Mouse (Mus musculus) cerebellum, adult 9-10 months (tissue): ENCODE results near the gene Sntb2.

Experiments
- DNase-seq: peaks from one replicate; pipeline ENCODE4 v3.0.0; 2022

The Sntb2 gene

DNA sequence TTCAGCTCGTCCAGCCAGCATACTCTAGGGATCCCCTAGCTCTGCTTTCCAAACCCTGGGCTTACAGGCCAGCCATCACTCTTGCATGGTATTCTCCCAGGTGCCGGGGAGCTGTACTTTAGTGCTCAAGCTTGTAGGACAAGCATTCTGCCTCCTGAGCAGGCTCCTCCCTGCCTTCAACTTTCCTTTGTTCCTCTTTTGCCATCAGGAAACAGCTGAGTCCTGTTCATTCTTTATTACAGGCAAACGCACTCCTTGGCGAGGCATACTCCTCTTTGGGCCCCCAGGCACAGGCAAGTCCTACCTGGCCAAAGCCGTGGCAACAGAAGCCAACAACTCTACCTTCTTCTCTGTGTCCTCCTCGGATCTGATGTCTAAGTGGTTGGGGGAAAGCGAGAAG, 105.1 kb downstream of the Sntb2 start:
- DNase-seq = no peak

DNA sequence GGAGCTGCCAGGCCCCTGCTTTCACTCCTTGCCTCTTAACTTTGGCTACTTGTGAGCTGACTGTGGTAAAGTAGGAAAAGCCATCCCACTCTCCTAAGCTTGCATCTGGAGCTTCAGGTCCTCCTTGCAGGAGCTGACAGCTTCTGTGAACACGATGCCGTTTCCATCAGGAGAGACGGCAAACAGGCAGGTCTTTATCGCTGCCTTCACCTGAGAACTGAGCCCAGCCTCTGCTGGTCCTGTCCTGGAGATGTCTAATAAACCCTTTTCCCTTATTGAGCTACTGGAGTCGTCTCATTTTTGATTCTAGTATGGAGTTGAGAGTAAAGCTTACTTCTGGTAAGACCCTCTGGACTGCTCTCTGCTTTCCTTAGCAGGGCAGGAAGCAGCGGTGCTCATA, 109.9 kb downstream of the Sntb2 start:
- DNase-seq = no peak

DNA sequence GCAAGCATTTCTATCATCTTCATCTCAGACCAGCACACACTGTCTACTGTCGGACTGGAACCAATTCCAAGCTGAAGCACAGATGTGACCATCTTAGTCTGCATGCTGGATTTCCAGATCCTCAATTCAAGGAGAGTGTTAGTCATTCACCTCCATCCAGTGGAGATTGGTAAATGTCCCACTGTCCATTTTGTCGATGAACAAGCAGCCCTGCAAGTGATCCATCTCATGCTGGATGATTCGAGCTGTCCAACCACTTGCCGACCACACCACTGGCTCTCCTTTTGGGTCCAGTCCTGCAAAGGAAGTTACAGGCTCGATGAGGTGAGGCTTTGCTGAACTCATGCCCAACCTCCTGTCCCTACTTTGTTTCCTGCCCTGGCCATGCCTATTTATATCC, 111.4 kb downstream of the Sntb2 start:
- DNase-seq = no peak

DNA sequence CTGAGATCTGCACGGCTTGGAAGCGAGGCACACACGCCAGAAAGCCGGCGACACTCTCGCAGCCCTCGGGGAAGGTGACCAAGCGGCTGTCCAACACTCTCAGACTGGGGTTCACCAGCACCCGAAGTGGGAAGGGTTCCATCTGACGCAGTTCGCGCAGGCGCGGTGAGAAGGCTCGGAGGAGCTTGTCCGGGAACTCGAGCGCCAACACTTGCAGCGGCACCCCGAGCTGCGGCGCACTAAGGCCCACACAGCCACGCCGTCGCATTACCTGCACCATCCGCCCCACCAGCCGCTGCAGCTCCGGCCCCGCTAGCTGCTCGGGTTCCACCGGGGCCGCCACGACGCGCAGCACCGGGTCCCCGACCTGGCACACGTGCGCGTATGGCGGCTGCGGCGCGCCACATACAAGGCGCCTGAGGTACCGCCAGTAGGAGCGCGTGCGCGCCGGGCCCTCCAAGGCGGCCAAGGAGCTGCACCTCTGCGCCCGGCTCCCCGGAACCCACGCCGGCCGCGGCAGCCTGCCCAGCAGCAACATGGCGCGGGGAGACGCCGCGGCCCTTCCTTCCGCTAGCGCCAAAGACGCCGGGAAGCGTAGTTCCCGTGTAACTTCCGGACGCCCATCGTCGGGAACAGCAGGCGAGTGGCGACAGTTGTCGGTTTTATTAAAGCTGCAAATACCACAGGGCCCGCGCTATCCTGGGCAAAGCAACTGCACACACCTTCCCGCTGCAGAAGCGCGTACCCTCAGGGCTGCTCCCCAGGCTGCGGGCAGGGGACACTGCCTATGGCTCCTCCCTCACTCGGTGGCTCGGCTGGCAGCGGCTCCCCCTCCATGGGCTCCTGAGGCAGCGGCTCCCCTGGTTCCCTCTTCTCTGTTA, 112.8 kb downstream of the Sntb2 start, which contains the start of gene Pdf:
TSS of gene Pdf (minus strand) at position 554 of the 881 bp plus-strand sequence.
- peak; percentile 85 for DNase-seq

DNA sequence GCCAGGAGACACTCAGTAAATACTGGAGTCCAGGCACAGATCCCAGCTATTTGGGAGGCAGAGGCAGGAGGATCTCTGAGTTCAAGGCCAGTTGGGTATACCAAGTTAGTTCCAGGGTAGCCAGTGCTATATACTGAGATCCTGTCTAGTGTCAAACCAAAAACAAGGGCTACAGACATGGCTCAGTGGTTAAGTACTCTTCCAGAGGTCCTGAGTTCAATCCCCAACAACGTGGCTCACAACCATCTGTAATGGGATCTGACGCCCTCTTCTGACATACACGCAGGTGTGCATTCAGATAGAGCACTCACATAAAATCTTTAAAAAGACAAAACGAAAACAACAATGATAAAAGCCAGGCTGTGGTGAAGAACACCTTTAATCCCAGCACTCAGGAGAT, 113.9 kb downstream of the Sntb2 start:
- no peak for DNase-seq

DNA sequence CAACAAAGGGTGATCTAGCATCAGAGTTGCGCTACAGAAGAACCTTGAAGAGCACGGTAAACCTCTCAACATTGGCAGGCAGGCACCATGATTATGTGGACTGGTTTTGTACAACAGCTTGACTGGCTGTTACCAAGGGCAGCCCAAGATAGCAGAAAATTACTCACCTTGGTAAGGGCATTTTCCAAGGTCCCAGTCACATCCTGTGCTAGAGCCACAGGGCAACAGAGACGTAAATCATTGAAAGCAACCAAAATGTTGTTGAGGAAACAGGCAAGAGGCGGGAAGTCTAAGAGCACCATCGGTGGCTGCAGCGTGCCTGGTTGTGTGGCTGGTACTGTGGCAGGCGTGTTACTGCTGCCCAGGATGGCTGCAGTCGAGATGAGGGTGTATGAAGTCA, 116.5 kb downstream of the Sntb2 start:
- no peak for DNase-seq

DNA sequence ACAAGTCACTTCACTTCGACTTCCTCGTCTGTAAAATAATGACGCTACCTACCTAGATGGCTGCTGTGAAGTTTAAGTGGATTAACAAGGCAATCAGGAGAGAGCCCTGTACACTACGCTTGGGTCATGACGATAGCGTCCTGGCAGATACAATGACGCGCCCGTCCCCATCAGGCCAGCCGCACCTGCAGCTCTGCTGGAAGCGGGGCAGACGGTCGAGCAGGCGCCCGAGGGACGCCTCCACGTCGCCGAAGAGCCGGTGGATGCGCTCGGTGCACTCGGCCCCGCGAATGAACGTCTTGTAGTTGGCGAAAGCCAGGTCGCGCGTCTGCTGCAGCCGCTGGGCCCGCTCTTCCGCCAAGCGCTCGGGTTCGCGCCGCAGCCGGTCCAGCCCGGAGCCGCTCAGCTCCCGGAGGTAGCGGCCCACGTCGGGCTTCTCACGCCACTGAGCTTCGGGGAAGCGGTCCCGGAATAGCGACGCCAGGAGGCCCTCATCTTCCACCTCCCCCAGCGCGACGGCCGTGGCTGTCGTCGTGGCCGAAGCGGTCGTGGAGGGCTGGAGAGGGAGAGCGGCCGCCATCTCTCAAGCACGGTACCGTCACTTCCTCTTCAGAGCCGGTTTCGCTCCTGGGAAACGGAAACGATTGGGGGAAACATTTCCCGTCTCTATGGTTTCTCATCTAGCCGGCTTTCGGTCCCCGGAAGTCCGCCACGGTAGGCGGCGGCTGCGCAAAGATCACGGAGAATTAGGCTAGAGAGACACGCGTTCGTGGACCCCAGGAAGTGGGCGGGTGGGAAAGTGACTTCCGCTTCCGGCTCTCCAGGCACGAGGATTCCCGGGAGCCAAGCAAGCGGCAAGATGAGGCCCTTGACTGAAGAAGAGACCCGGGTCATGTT, 120.8 kb downstream of the Sntb2 start, which contains the start of the genes Cog8 and Nip7:
TSS of gene Cog8 (minus strand) at position 614 of the 897 bp plus-strand sequence.
TSS of gene Nip7 (plus strand) at position 802 of the 897 bp plus-strand sequence.
- DNase-seq = peak; percentile 97

DNA sequence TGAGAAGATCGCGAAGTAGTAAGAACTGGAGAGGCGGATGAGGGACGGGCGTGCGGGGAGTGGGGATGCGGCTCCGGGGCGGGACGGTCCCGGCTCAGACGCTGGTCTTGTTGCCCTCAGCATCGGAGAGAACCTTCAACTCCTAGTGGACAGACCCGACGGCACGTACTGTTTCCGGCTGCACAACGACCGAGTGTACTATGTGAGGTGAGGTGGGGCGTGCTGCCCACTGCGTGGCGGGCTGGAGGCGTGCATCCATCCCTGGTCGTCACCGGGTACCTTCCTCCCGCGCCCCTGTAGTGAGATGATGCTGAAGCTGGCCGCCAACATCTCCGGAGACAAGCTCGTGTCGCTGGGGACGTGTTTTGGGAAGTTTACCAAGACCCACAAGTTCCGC, 121.4 kb downstream of the Sntb2 start:
- DNase-seq = no peak

DNA sequence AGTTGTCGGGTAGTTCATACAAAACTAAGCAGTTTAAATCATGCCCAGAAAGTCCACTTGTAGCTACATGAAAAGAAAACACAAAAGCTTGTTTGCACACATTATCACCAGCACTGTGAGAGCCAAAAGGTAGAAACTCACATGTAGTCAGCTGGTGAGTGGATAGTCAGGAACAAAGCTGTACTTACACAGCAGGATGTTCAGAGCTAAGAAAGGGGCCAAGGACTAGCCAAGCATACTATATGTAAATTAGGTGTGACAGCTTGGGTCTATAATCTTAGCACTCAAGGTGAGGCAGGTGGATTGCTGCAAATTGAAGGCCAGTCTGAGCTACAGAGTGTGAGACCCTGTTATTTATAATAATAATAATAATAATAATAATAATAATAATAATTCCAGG, 127.1 kb downstream of the Sntb2 start:
- DNase-seq = no peak

DNA sequence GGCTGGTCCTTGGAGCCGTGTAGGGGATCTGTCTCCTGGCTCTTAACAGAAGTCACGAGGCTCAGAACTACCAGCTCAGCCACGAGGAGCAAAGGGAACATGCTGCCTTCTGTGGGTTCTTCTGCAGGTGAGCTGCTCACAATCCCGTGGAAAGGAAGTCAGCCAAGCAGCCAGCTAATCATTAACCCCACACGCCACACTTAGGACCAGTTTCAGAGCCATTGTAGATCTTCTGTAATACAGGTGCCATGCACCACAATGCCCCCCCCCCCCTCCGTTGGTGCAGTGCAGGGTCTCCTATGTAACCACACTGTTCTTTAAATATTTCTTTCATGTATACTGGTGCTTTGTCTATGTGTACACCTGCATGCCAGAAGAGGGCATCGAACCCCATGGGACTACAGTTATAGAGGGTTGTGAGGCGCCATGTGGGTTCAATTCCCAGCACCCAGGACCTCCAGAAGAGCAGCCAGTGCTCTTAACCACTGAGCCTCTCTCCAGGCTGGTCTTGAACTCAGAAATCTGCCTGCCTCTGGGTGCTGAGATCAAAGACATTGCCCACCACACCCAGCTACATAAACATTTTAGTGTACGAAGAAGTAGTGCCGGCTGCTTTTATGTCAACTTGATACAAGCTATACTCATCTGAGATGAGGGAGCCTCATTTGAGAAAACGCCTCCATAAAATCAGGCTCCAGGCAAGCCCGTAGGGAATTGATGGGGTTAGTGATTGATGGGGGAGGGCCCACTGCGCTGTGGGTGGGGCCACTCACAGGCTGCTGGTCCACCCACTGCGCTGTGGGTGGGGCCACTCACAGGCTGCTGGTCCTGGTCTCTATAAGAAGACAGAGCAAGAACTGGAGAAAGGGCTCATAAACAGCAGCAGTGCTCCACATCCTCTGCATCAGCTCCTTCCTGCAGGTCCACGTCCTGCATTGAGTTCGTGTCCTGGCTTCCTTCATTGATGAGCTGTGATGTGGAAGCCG, 130.3 kb downstream of the Sntb2 start, which contains the start of gene Tmed6:
TSS of gene Tmed6 (minus strand) at position 134 of the 986 bp plus-strand sequence.
- DNase-seq = no peak
